Mouse (Mus musculus): ENCODE results near the gene Myo3b. TPM values are rescaled to one million over a fixed set of nuclear protein-coding genes. Genes with fewer than 3 reads are reported as not detected.

Gene Myo3b
- polyA plus RNA-seq, 1 experiment from 2014 or later, result 0.04 TPM

- Histone ChIP-seq H3K27me3 (replicated peaks; ENCODE audit: low read depth, poor library complexity, severe bottlenecking) (no peaks in the 10 kb centered on the region), H3K27ac (replicated peaks) (no peak overlapping the region), H3K9me3 (no peaks in the 10 kb centered on the region), H3K4me3 (no peak overlapping the region), H3K4me1 (peaks cover 10% of the 10 kb centered on the region; the same call in 1 of the 2 replicates), H3K36me3 (replicated peaks) (no peaks in the 10 kb centered on the region)
- 77% methylated on average over 13 of the region's 13 CpGs for WGBS
- no peak for DNase-seq (ENCODE audit: low spot score)
Measured at GRCm38 (mm10) chr2:70148821-70149510, 110.0 kb downstream of the Myo3b start.

GRCm38 (mm10) chr2:70150399-70151035 is 111.6 kb downstream of the Myo3b start:
- WGBS, result 67% methylated on average over 6 of the region's 6 CpGs
- Histone ChIP-seq H3K27me3 (replicated peaks; ENCODE audit: low read depth, poor library complexity, severe bottlenecking) (no peaks in the 10 kb centered on the region), H3K9me3 (no peaks in the 10 kb centered on the region), H3K4me3 (no peak overlapping the region), H3K4me1 (peaks cover 10% of the 10 kb centered on the region; the same call in 1 of the 2 replicates), H3K27ac (replicated peaks) (no peak overlapping the region; the same call in 1 of the 2 replicates), H3K36me3 (replicated peaks) (no peaks in the 10 kb centered on the region)
- DNase-seq (ENCODE audit: low spot score), result no peak

GRCm38 (mm10) chr2:70151930-70152329 is 113.0 kb downstream of the Myo3b start:
- Histone ChIP-seq H3K9me3 (no peaks in the 10 kb centered on the region), H3K4me3 (no peak overlapping the region), H3K27me3 (replicated peaks; ENCODE audit: low read depth, poor library complexity, severe bottlenecking) (no peaks in the 10 kb centered on the region), H3K4me1 (peaks cover 10% of the 10 kb centered on the region; the same call in 1 of the 2 replicates), H3K36me3 (replicated peaks) (no peaks in the 10 kb centered on the region), H3K27ac (replicated peaks) (no peak overlapping the region)
- no peak for DNase-seq (ENCODE audit: low spot score)
- WGBS, result 90% methylated on average over 3 of the region's 3 CpGs

DNA sequence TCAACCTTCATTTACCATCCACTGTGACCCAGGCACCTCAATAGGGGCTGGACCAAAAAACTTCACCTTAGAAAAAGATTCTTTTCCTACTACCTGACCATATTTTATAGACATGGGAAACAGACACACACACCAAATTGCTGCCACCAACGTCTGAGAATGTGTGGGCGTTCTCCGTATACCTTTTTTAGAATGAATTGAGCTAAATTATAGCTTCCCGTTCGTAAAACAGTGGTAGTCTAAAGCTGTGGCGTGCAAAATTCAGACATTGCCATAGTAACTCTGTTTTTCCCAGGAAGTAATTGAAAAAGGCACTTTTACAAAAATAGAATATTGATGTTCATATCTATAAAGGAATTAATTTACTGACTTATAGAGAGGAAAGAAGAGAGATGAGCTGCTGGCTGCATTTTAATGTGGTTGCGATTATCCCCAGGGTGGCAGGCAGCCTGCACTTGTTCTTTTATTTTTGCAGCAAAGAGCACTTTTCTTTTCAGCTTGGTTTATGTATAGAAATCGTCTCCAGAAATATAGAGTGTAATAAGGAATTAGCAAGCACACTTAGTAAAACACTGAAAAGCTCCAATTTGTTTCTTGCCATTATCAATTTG is 116.4 kb downstream of the Myo3b start:
- H3K9me3 ChIP-seq, result no peaks in the 10 kb centered on the region
- peaks cover 11% of the 10 kb centered on the region for H3K4me1 ChIP-seq
- no peaks in the 10 kb centered on the region for H3K36me3 ChIP-seq (replicated peaks)
- H3K27ac ChIP-seq (replicated peaks), result no peak overlapping the region
- DNase-seq (ENCODE audit: low spot score), result no peak
- no peak overlapping the region for H3K4me3 ChIP-seq
- 87% methylated on average over 8 of the region's 8 CpGs for WGBS
- H3K27me3 ChIP-seq (replicated peaks; ENCODE audit: low read depth, poor library complexity, severe bottlenecking), result no peaks in the 10 kb centered on the region

- Histone ChIP-seq H3K4me1 (peaks cover 8% of the 10 kb centered on the region), H3K9me3 (no peaks in the 10 kb centered on the region), H3K27me3 (replicated peaks; ENCODE audit: low read depth, poor library complexity, severe bottlenecking) (no peaks in the 10 kb centered on the region), H3K27ac (replicated peaks) (no peak overlapping the region; the same call in 1 of the 2 replicates), H3K4me3 (no peak overlapping the region), H3K36me3 (replicated peaks) (no peaks in the 10 kb centered on the region)
- WGBS, result 24% methylated on average over 8 of the region's 8 CpGs
- peak; percentile 24 for DNase-seq (ENCODE audit: low spot score)
Measured at GRCm38 (mm10) chr2:70159543-70159942, 120.6 kb downstream of the Myo3b start.

GRCm38 (mm10) chr2:70166231-70166630 is 127.3 kb downstream of the Myo3b start:
- Histone ChIP-seq H3K27me3 (replicated peaks; ENCODE audit: low read depth, poor library complexity, severe bottlenecking) (no peaks in the 10 kb centered on the region; the same call in 1 of the 2 replicates), H3K9me3 (no peaks in the 10 kb centered on the region), H3K27ac (replicated peaks) (no peak overlapping the region), H3K4me3 (no peak overlapping the region), H3K4me1 (peaks cover 14% of the 10 kb centered on the region), H3K36me3 (replicated peaks) (no peaks in the 10 kb centered on the region)
- WGBS, result 62% methylated on average over 3 of the region's 3 CpGs
- DNase-seq (ENCODE audit: low spot score), result no peak

DNA sequence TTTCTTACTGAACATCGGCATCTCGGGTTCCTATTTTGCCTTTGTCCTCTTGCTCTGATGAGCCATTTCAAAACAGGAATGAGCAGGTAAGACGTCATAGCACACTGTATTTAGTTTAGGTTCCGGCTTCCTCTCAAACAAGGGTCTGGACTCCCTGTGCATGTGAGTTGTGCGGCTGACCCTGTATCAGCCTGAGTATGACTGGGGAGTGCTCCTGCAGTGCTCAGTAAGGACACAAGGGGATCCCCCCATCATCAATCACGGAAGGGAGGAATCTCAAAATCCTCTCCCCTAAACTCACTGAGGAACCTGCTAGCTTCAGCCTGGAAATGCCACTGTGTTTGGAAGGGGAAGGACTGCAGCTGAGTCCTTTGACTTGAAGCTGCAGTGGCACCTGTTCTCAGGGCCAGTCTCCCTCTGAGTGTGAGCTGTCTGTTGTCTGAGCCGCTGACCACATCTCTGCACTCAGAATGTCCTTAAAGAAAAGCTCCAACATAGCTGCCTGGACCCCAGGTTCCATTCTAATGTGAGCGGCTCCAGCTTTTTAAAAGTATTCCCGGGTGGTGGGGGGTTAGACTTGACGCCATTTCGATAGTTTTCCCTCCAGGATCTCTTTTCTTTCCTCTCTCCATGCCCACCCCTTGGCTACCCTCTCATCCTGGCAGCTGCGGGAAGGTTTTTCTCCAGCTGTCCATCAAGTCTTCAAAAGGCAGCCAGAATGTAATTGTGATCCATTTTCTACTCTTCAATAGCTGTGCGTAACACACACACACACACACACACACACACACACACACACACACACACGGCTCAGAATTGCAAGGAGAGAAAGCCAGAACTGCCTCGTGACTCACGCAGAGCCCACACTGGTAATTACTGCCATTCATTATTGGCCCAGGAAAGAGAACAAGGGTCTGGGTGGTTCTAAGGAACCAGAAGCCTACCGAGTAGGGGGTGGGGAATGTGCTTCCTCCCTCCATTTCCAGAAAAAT is 129.3 kb downstream of the Myo3b start:
- Histone ChIP-seq H3K27me3 (replicated peaks; ENCODE audit: low read depth, poor library complexity, severe bottlenecking) (no peaks in the 10 kb centered on the region; the same call in 1 of the 2 replicates), H3K27ac (replicated peaks) (peak overlapping the region; percentile 19), H3K9me3 (no peaks in the 10 kb centered on the region), H3K36me3 (replicated peaks) (no peaks in the 10 kb centered on the region), H3K4me3 (no peak overlapping the region), H3K4me1 (peaks cover 14% of the 10 kb centered on the region)
- peak; percentile 38 for DNase-seq (ENCODE audit: low spot score)
- 58% methylated on average over 17 of the region's 17 CpGs for WGBS

DNA sequence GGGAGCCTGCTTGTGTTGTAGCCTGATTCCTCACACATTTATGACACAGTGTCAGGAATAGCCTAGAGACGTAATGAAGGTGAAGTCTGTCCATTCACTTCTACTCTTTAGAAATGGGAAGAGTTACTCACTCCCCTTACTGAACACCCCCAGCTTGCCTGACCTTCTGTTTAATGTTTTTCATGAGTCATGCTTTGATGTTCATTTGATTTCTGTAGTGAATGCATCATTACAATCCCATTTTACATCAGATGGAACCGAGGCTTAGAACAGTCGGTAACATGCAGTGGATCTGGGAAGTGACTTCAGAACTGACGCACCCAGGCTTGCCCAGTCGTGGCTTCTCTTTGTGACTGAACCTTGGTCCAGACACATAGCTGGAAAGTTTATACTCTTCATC is 131.5 kb downstream of the Myo3b start:
- H3K4me3 ChIP-seq, result no peak overlapping the region
- H3K4me1 ChIP-seq, result peaks cover 14% of the 10 kb centered on the region
- no peaks in the 10 kb centered on the region; the same call in 1 of the 2 replicates for H3K27me3 ChIP-seq (replicated peaks; ENCODE audit: low read depth, poor library complexity, severe bottlenecking)
- no peaks in the 10 kb centered on the region for H3K36me3 ChIP-seq (replicated peaks)
- no peak for DNase-seq (ENCODE audit: low spot score)
- no peaks in the 10 kb centered on the region for H3K9me3 ChIP-seq
- H3K27ac ChIP-seq (replicated peaks), result no peak overlapping the region
- 92% methylated on average over 5 of the region's 5 CpGs for WGBS

DNA sequence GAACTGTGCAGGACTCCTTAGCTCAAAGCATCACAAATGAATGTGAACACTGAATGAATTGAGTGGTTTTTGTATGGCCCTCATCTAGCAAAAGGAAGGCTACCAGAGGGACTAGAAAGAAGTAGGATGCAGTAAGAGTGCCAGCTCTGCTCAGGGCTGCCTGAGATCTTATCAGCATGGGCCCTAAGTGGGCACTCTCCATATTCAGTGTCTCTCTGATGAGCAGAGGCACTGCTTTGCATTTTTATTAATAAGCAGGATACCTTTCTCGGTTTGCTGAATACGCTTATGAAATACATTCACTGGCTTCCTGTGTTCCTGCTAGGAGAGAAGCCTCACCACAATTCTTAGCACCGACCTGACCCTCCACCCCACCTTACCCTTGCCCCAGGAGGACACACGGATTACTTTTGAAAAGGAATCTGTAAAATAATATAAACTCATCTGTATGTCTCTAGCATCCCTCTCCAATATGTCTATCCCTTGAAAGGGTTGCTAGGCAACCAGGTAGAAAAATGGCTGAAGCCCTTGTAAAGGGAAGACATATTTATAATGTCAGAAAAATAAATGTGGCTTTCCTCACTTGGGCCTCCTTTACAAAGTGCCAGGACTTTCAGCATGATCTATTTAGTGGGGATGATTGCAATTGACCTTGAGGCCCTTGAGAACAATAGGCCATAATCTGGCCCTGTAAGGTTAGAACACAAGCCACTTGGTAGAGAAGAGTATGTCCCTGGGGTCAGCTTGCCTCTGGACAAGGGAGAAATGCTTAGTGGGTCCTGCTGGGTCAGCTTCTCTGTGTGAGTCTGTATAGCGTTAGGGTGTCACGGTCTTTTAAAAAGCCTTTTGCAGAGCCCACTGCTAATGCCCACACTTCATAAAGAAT is 138.1 kb downstream of the Myo3b start:
- Histone ChIP-seq H3K27ac (replicated peaks) (no peak overlapping the region), H3K36me3 (replicated peaks) (no peaks in the 10 kb centered on the region), H3K9me3 (no peaks in the 10 kb centered on the region), H3K4me3 (no peak overlapping the region), H3K27me3 (replicated peaks; ENCODE audit: low read depth, poor library complexity, severe bottlenecking) (0 out of 2 replicates have a peak, but pooled peaks cover 4% of the 10 kb centered on the region), H3K4me1 (peaks cover 12% of the 10 kb centered on the region)
- DNase-seq (ENCODE audit: low spot score), result no peak
- WGBS, result 68% methylated on average over 6 of the region's 6 CpGs

DNA sequence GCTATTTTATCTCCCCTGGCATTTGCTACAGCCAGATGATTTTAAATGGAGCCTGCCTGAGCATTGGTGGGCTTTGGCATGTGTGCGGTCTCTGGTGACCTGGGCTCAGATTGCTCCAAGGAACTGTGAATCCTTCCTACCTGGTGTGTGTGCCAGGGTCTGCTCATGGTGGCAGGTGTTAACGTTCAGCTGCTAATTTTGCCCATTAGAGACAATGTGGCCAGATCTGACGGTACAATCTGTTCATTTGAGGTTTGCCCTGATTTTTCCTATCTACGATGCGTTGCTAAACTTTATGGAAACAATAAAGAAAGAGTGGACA is 138.7 kb downstream of the Myo3b start:
- no peaks in the 10 kb centered on the region for H3K36me3 ChIP-seq (replicated peaks)
- H3K4me1 ChIP-seq, result peaks cover 12% of the 10 kb centered on the region
- 0 out of 2 replicates have a peak, but pooled peaks cover 4% of the 10 kb centered on the region for H3K27me3 ChIP-seq (replicated peaks; ENCODE audit: low read depth, poor library complexity, severe bottlenecking)
- no peaks in the 10 kb centered on the region for H3K9me3 ChIP-seq
- DNase-seq (ENCODE audit: low spot score), result no peak
- H3K4me3 ChIP-seq, result no peak overlapping the region
- WGBS, result 76% methylated on average over 5 of the region's 5 CpGs
- H3K27ac ChIP-seq (replicated peaks), result no peak overlapping the region

GRCm38 (mm10) chr2:70178241-70178640 is 139.3 kb downstream of the Myo3b start:
- Histone ChIP-seq H3K27ac (replicated peaks) (no peak overlapping the region), H3K4me1 (peaks cover 12% of the 10 kb centered on the region), H3K9me3 (no peaks in the 10 kb centered on the region), H3K36me3 (replicated peaks) (no peaks in the 10 kb centered on the region), H3K27me3 (replicated peaks; ENCODE audit: low read depth, poor library complexity, severe bottlenecking) (0 out of 2 replicates have a peak, but pooled peaks cover 4% of the 10 kb centered on the region), H3K4me3 (no peak overlapping the region)
- DNase-seq (ENCODE audit: low spot score), result no peak

Measured in embryonic facial prominence, embryonic 10.5 days (tissue).